Mouse (Mus musculus): Measurements from ENCODE around the gene Rsph9.

Rsph9 gene

GRCm38 (mm10) chr17:46098525-46098924, 45.5 kb downstream of the Rsph9 start:
- no peak for DNase-seq

- DNase-seq: no peak
Measured at GRCm38 (mm10) chr17:46091899-46092298, 52.1 kb downstream of the Rsph9 start.

GRCm38 (mm10) chr17:46091351-46091750, 52.7 kb downstream of the Rsph9 start:
- DNase-seq: no peak

GRCm38 (mm10) chr17:46086341-46086870, 57.6 kb downstream of the Rsph9 start:
- peak in 1 of 2 experiments; percentile 7 for DNase-seq

- peak; percentile 48 to 72 for DNase-seq
Measured at GRCm38 (mm10) chr17:46084091-46084501, 59.9 kb downstream of the Rsph9 start.

- no peak for DNase-seq
Measured at GRCm38 (mm10) chr17:46083381-46083780, 60.6 kb downstream of the Rsph9 start.

GRCm38 (mm10) chr17:46081657-46082056, 62.4 kb downstream of the Rsph9 start:
- DNase-seq: no peak

GRCm38 (mm10) chr17:46081042-46081441, 63.0 kb downstream of the Rsph9 start:
- no peak for DNase-seq

- DNase-seq: no peak
Measured at GRCm38 (mm10) chr17:46080388-46080787, 63.6 kb downstream of the Rsph9 start.

- DNase-seq: no peak
Measured at GRCm38 (mm10) chr17:46079037-46079436, 65.0 kb downstream of the Rsph9 start.

- DNase-seq: no peak
Measured at GRCm38 (mm10) chr17:46077921-46078534, 66.0 kb downstream of the Rsph9 start.

GRCm38 (mm10) chr17:46076260-46076551, 67.8 kb downstream of the Rsph9 start:
- DNase-seq: no peak

GRCm38 (mm10) chr17:46075551-46076259, 68.3 kb downstream of the Rsph9 start:
- no peak for DNase-seq

- DNase-seq: no peak
Measured at GRCm38 (mm10) chr17:46075116-46075485, 68.9 kb downstream of the Rsph9 start.

GRCm38 (mm10) chr17:46074398-46075115, 69.5 kb downstream of the Rsph9 start:
- DNase-seq: no peak

- DNase-seq: peak; percentile 41 to 59
Measured at GRCm38 (mm10) chr17:46073730-46074301, 70.2 kb downstream of the Rsph9 start.

Data from cerebellum, postnatal 25 days (tissue).